Mouse (Mus musculus) embryonic fibroblast, embryonic 13.5 days (primary cell): ENCODE data around the gene Etv1.

Experiments used
- CTCF ChIP-seq: IDR thresholded peaks from 2 replicates; pipeline ENCODE4 v1.5.1; 2011; ENCODE audit warnings: mild to moderate bottlenecking, control low read depth, low read length, moderate library complexity, borderline replicate concordance; ENCODE audit not compliant: insufficient read depth
- POLR2A ChIP-seq: IDR thresholded peaks from 2 replicates; pipeline ENCODE4 v1.6.1; 2011; ENCODE audit warnings: low read depth, mild to moderate bottlenecking, control low read depth, low read length, moderate library complexity

GRCm38 (mm10) chr12:38789789-38790355, 10.7 kb downstream of the Etv1 start:
- TF ChIP-seq POLR2A (no peak), CTCF (no peak)
